Mouse (Mus musculus) myocyte (in vitro differentiated cells): Measurements from ENCODE around the gene Snx29. TPM values are rescaled to one million over a fixed set of nuclear protein-coding genes. Genes with fewer than 3 reads are reported as not detected.

Source experiments
- H3K27me3 ChIP-seq: one replicate; pipeline ENCODE4 v1.6.1; 2011; ENCODE audit not compliant: control insufficient read depth, insufficient read depth, insufficient read length
- H3K36me3 ChIP-seq: one replicate; pipeline ENCODE4 v1.6.1; 2011; ENCODE audit not compliant: control insufficient read depth, insufficient read depth
- H3K4me2 ChIP-seq: one replicate; pipeline ENCODE4 v1.6.1; 2011; ENCODE audit warnings: low read depth, control low read depth
- H3K4me3 ChIP-seq: one replicate; pipeline ENCODE4 v1.5.1; 2011; ENCODE audit warnings: mild to moderate bottlenecking, control low read depth, moderate library complexity
- H3K79me2 ChIP-seq: one replicate; pipeline ENCODE4 v1.6.1; 2011; ENCODE audit not compliant: control insufficient read depth, insufficient read depth
- H3ac ChIP-seq: one replicate; pipeline ENCODE4 v1.6.1; 2011; ENCODE audit not compliant: control insufficient read depth, insufficient read length
- CEBPB ChIP-seq: IDR thresholded peaks from 2 replicates; pipeline ENCODE4 v1.6.1; 2011; ENCODE audit warnings: mild to moderate bottlenecking, moderate library complexity; ENCODE audit not compliant: poor library complexity, insufficient read depth, severe bottlenecking
- E2F4 ChIP-seq: IDR thresholded peaks from one replicate; pipeline ENCODE4 v1.6.1; 2011; ENCODE audit warnings: mild to moderate bottlenecking, control low read depth, moderate library complexity; ENCODE audit not compliant: insufficient read depth
- MAX ChIP-seq: IDR thresholded peaks from one replicate; pipeline ENCODE4 v1.6.1; 2011; ENCODE audit warnings: low read depth, mild to moderate bottlenecking, control low read depth
- MYOD1 ChIP-seq, 3 experiments: IDR thresholded peaks; one replicate each; pipeline ENCODE4 v1.6.1; 2011; ENCODE audit warnings: control low read depth in 2 of 3, low read depth in 2 of 3, mild to moderate bottlenecking in 2 of 3, moderate library complexity in 1 of 3; ENCODE audit not compliant: insufficient read length in 2 of 3, control insufficient read depth in 1 of 3
- MYOG ChIP-seq, 3 experiments: IDR thresholded peaks; one replicate each; pipeline ENCODE4 v1.6.1; 2011; ENCODE audit warnings: control low read depth in 2 of 3, low read depth in 2 of 3, mild to moderate bottlenecking in 2 of 3; ENCODE audit not compliant: insufficient read length in 2 of 3, control insufficient read depth in 1 of 3, insufficient read depth in 1 of 3
- POLR2A ChIP-seq: IDR thresholded peaks from one replicate; pipeline ENCODE4 v1.6.1; 2011; ENCODE audit warnings: low read depth, mild to moderate bottlenecking, control low read depth, moderate library complexity; ENCODE audit not compliant: insufficient read length
- POLR2AphosphoS2 ChIP-seq: IDR thresholded peaks from one replicate; pipeline ENCODE4 v1.6.1; 2011; ENCODE audit warnings: low read depth, control low read depth; ENCODE audit not compliant: insufficient read length
- REST ChIP-seq: IDR thresholded peaks from one replicate; pipeline ENCODE4 v1.6.1; 2011; ENCODE audit warnings: mild to moderate bottlenecking, control low read depth, moderate library complexity; ENCODE audit not compliant: insufficient read depth, insufficient read length
- SRF ChIP-seq: IDR thresholded peaks from one replicate; pipeline ENCODE4 v1.6.1; 2011; ENCODE audit warnings: low read depth; ENCODE audit not compliant: control insufficient read depth, insufficient read length
- TCF12 ChIP-seq: IDR thresholded peaks from one replicate; pipeline ENCODE4 v1.6.1; 2011; ENCODE audit warnings: mild to moderate bottlenecking, control low read depth; ENCODE audit not compliant: poor library complexity, insufficient read depth, severe bottlenecking
- TCF3 ChIP-seq: IDR thresholded peaks from one replicate; pipeline ENCODE4 v1.6.1; 2011; ENCODE audit warnings: low read depth, control low read depth; ENCODE audit not compliant: insufficient read length
- USF1 ChIP-seq: IDR thresholded peaks from one replicate; pipeline ENCODE4 v1.6.1; 2011; ENCODE audit warnings: low read depth, mild to moderate bottlenecking, control low read depth, moderate library complexity
- polyA plus RNA-seq: library from polyadenylated mRNA; unstranded; fragments of >200 nt; fragmentation: generic; extraction: Trizol; gene quantifications from one replicate; pipeline ENCODE4 v1.2.1, GENCODE M21; 2012; ENCODE audit warnings: missing spikeins

Gene Snx29
- polyA plus RNA-seq, 1 experiment: 1.7 TPM

DNA sequence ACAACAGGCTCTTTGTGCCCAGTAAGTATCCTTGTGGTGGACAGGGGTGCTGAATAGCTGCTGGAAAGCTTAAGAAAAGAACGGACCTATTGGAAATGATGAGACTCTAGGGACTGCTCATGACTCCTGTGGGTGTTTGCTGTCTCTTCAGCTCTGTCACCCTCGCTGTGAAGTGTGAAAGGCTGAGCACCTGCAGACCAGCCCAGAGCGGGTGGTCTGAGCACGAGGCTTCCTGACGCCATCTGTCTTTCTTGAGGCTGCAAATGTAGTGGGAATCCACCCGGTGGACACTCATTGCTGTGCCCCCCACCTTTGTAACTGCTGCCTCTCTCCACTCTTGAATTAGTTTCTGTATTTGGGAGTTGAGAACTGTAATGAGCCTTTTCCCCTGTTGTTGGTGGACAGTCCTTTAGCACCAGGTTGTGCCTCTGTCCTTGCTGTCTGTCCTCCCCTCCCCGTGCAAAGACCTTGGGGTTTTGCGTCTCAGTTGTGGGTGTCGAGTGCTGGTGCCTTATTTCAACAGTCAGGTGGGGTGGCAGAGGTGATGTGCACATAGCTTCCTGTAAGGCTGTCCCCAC, 101.9 kb downstream of the Snx29 start:
- H3K36me3 ChIP-seq: no peaks in the 10 kb centered on the region
- H3K27me3 ChIP-seq: no peaks in the 10 kb centered on the region
- H3K79me2 ChIP-seq: no peaks in the 10 kb centered on the region
- H3ac ChIP-seq: no peak overlapping the region
- TF ChIP-seq POLR2AphosphoS2: no peak
- TF ChIP-seq REST: no peak
- TF ChIP-seq MAX: no peak
- no peak for TF ChIP-seq TCF3
- no peak for TF ChIP-seq E2F4
- no peak for TF ChIP-seq SRF
- no peak for TF ChIP-seq CEBPB
- no peak for TF ChIP-seq POLR2A
- no peak for TF ChIP-seq MYOD1 (IDR thresholded peaks at IDR 0.05; ENCODE audit: control insufficient read depth in 1 of 3, insufficient read length in 2 of 3, low read depth in 2 of 3)
- no peak overlapping the region for H3K4me2 ChIP-seq
- no peak overlapping the region for H3K4me3 ChIP-seq

DNA sequence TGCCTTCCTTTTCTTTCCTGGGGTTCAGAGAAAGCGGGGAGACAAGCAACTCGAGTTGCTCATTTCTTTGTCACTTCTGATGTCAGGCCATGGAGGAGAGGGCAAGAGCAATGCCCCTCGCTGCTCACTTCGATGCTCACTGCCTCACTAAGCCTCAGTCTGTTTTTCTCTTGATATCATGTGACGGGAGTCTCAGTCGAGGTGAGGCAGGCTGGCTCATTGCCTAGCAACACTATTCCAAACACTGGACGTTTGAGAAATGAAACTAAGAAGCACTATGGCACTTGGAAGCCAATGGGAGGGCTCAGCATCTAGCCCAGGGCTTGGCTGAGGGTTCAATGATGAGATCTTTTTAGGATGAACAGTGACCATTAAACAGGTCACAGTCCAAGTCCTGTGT, 102.6 kb downstream of the Snx29 start:
- H3K27me3 ChIP-seq: no peaks in the 10 kb centered on the region
- no peak overlapping the region for H3K4me2 ChIP-seq
- TF ChIP-seq MYOD1 (IDR thresholded peaks at IDR 0.05; ENCODE audit: control insufficient read depth in 1 of 3, insufficient read length in 2 of 3, low read depth in 2 of 3): no peak
- TF ChIP-seq CEBPB: no peak
- TF ChIP-seq POLR2A: no peak
- TF ChIP-seq USF1: no peak
- TF ChIP-seq POLR2AphosphoS2: no peak
- TF ChIP-seq SRF: no peak
- no peak for TF ChIP-seq TCF3
- no peak for TF ChIP-seq MAX
- TF ChIP-seq MYOG (IDR thresholded peaks at IDR 0.05; ENCODE audit: control insufficient read depth in 1 of 3, insufficient read depth in 1 of 3, insufficient read length in 2 of 3, low read depth in 2 of 3): no peak
- TF ChIP-seq TCF12: no peak
- no peak for TF ChIP-seq E2F4
- TF ChIP-seq REST: no peak
- no peak overlapping the region for H3K4me3 ChIP-seq
- no peak overlapping the region for H3ac ChIP-seq
- no peaks in the 10 kb centered on the region for H3K79me2 ChIP-seq
- H3K36me3 ChIP-seq: no peaks in the 10 kb centered on the region

DNA sequence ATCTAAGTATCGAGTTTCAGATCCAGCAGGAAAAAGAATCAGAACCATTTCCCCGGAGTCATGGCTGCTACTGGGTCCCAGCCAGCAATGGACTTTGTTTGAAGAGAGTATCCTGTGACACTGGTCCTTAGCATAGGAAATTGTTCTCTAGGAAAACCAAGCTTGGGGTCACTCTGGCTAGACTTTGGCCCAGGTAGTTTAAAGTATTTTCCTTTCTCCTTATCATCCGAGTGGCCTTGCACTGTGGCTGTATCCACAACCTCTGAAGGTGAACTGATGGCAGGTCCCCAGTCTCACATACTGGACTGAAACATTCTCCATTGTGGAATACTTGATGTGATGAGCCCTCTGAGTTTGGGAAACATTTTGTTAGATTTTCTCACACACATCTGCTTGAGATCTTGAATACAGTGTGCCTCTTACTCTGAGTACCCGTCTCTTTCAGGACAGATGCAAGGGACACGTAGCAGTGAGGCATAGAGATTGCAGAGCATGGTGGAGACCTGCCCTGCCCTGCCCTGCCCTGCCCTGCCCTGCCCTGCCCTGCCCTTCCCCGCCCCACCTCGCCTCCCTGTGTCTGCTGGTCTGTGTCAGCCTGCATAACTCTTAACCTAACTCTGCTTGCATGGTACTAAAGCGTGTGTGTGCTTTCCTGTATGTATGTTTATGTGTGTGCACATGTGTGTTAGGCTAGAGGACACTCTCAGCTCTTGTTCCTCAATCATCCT, 104.3 kb downstream of the Snx29 start:
- Histone ChIP-seq H3K4me3 (no peak overlapping the region), H3K27me3 (no peaks in the 10 kb centered on the region), H3K36me3 (no peaks in the 10 kb centered on the region), H3ac (no peak overlapping the region), H3K79me2 (no peaks in the 10 kb centered on the region), H3K4me2 (no peak overlapping the region)
- TF ChIP-seq TCF12 (no peak), TCF3 (no peak), SRF (no peak), REST (no peak), USF1 (no peak), E2F4 (no peak), MAX (no peak), POLR2AphosphoS2 (no peak), MYOD1 (IDR thresholded peaks at IDR 0.05; ENCODE audit: control insufficient read depth in 1 of 3, insufficient read length in 2 of 3, low read depth in 2 of 3) (no peak), CEBPB (no peak), MYOG (IDR thresholded peaks at IDR 0.05; ENCODE audit: control insufficient read depth in 1 of 3, insufficient read depth in 1 of 3, insufficient read length in 2 of 3, low read depth in 2 of 3) (no peak), POLR2A (no peak)

DNA sequence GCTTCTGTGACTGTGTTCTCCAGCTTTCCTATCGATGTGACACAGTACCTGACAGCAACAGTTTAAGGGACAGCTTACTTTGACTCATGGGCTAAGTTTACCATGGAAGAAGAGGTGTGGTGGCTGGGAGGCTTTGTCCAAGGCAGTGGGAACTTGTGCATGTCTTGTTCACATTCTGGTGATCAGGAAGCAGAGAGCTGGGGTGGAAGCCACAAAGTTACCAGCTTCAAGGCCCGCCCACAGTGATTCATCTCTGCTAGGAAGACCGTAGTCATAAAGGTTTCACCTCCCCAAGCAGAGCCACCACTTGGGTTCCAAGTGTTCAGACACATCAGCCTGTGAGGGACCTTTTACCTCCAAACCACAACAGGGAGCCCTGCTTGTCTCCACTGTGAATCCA, 107.1 kb downstream of the Snx29 start:
- Histone ChIP-seq H3K4me2 (no peak overlapping the region), H3K36me3 (no peaks in the 10 kb centered on the region), H3ac (no peak overlapping the region), H3K4me3 (no peak overlapping the region), H3K27me3 (no peaks in the 10 kb centered on the region), H3K79me2 (no peaks in the 10 kb centered on the region)
- no peak for TF ChIP-seq POLR2A
- TF ChIP-seq TCF12: no peak
- no peak for TF ChIP-seq TCF3
- TF ChIP-seq MAX: no peak
- TF ChIP-seq CEBPB: no peak
- no peak for TF ChIP-seq SRF
- TF ChIP-seq REST: no peak
- TF ChIP-seq E2F4: no peak
- TF ChIP-seq USF1: no peak
- no peak for TF ChIP-seq POLR2AphosphoS2
- TF ChIP-seq MYOD1 (IDR thresholded peaks at IDR 0.05; ENCODE audit: control insufficient read depth in 1 of 3, insufficient read length in 2 of 3, low read depth in 2 of 3): no peak
- no peak for TF ChIP-seq MYOG (IDR thresholded peaks at IDR 0.05; ENCODE audit: control insufficient read depth in 1 of 3, insufficient read depth in 1 of 3, insufficient read length in 2 of 3, low read depth in 2 of 3)
